Mouse (Mus musculus): ENCODE measurements around the gene Ntm.

GRCm38 (mm10) chr9:29595321-29595720 is 367.6 kb downstream of the Ntm start:
- no peak for TF ChIP-seq CTCF (IDR thresholded peaks at IDR 0.05; ENCODE audit: control insufficient read depth, insufficient read depth, insufficient replicate concordance, low read depth, low read length)
- TF ChIP-seq POLR2A (IDR thresholded peaks at IDR 0.05; ENCODE audit: control insufficient read depth, low read depth, low read length), result no peak
